Mouse (Mus musculus) neural tube, embryonic 14.5 days (tissue): Measurements from ENCODE around the gene Cyp4v3. TPM values are rescaled to one million over a fixed set of nuclear protein-coding genes. Genes with fewer than 3 reads are reported as not detected.
A peak's percentile ranks its signal among the peaks of the same experiment; 100 is the strongest.

ENCODE experiments used
- ATAC-seq: fragments of 200-750 bp; cut with Nextera tagmentation; 2 replicates; pipeline ENCODE4 v1.8.0; 2017; ENCODE audit warnings: low read depth, mild to moderate bottlenecking, moderate TSS enrichment, moderate library complexity
- H3K27ac ChIP-seq: fragments of 300-500 bp; sonication (generic); 2 replicates; pipeline ENCODE4 v1.5.1; 2014; ENCODE audit warnings: low read depth, mild to moderate bottlenecking, control low read depth, low read length, moderate library complexity, mixed read lengths
- H3K27me3 ChIP-seq: fragments of 300-500 bp; sonication (generic); 2 replicates; pipeline ENCODE4 v1.6.1; 2014; ENCODE audit warnings: low read length; ENCODE audit not compliant: control insufficient read depth, insufficient read depth
- H3K36me3 ChIP-seq: fragments of 300-500 bp; sonication (generic); 2 replicates; pipeline ENCODE4 v1.6.1; 2014; ENCODE audit warnings: low read length, mixed read lengths; ENCODE audit not compliant: control insufficient read depth, insufficient read depth
- H3K4me1 ChIP-seq: fragments of 300-500 bp; sonication (generic); 2 replicates; pipeline ENCODE4 v1.6.1; 2014; ENCODE audit warnings: low read length; ENCODE audit not compliant: control insufficient read depth, insufficient read depth
- H3K4me2 ChIP-seq: fragments of 300-500 bp; sonication (generic); 2 replicates; pipeline ENCODE4 v1.6.1; 2014; ENCODE audit warnings: mild to moderate bottlenecking, low read depth, low read length, control low read depth
- H3K4me3 ChIP-seq: fragments of 300-500 bp; sonication (generic); 2 replicates; pipeline ENCODE4 v1.5.1; 2014; ENCODE audit warnings: low read depth, low read length, control low read depth, mixed read lengths
- H3K9ac ChIP-seq: fragments of 300-500 bp; sonication (generic); replicated peaks from 2 replicates; pipeline ENCODE4 v1.6.1; 2014; ENCODE audit warnings: low read depth, mild to moderate bottlenecking, control low read depth, low read length, mixed read lengths
- H3K9me3 ChIP-seq: fragments of 300-500 bp; sonication (generic); 2 replicates; pipeline ENCODE4 v1.6.1; 2016; ENCODE audit warnings: low read length; ENCODE audit not compliant: control insufficient read depth
- WGBS: fragments of 180-500 bp; shearing (Covaris S2); extraction: QIAGEN DNeasy Blood & Tissue Kit; methylation state at CpG from one replicate; pipeline ENCODE4 v1.1.7; 2014; 5-methylcytosine and 5-hydroxymethylcytosine counted together
- polyA plus RNA-seq: library from polyadenylated mRNA; unstranded; fragments of >200 nt; fragmentation: Nextera tagmentation; extraction: Ambion mirVana; gene quantifications from 2 replicates; pipeline ENCODE4 v1.2.1, GENCODE M21; 2014

Cyp4v3 gene
- polyA plus RNA-seq, 1 experiment from 2014 or later = 2.4 TPM

GRCm38 (mm10) chr8:45359091-45359605 is 26.1 kb upstream of the Cyp4v3 start:
- Histone ChIP-seq H3K4me3 (no peak overlapping the region), H3K9me3 (no peaks in the 10 kb centered on the region), H3K4me2 (peak overlapping the region; percentile 91; the same call in 1 of the 2 replicates), H3K27me3 (no peaks in the 10 kb centered on the region), H3K27ac (no peak overlapping the region), H3K36me3 (no peaks in the 10 kb centered on the region), H3K4me1 (no peaks in the 10 kb centered on the region), H3K9ac (no peak overlapping the region)
- 81% methylated on average over 6 of the region's 6 CpGs for WGBS
- no peak for ATAC-seq

- no peaks in the 10 kb centered on the region for H3K27me3 ChIP-seq
- H3K4me1 ChIP-seq = no peaks in the 10 kb centered on the region
- peak overlapping the region; percentile 55 for H3K4me3 ChIP-seq
- H3K4me2 ChIP-seq = peak overlapping the region; percentile 91
- peak; percentile 85 for ATAC-seq
- peak overlapping the region; percentile 75 for H3K9ac ChIP-seq
- no peaks in the 10 kb centered on the region for H3K9me3 ChIP-seq
- no peaks in the 10 kb centered on the region for H3K36me3 ChIP-seq
- WGBS = 3% methylated on average over 47 of the region's 49 CpGs
- H3K27ac ChIP-seq = peak overlapping the region; percentile 28; the same call in 1 of the 2 replicates
Measured at GRCm38 (mm10) chr8:45358132-45358918, 25.3 kb upstream of the Cyp4v3 start.

DNA sequence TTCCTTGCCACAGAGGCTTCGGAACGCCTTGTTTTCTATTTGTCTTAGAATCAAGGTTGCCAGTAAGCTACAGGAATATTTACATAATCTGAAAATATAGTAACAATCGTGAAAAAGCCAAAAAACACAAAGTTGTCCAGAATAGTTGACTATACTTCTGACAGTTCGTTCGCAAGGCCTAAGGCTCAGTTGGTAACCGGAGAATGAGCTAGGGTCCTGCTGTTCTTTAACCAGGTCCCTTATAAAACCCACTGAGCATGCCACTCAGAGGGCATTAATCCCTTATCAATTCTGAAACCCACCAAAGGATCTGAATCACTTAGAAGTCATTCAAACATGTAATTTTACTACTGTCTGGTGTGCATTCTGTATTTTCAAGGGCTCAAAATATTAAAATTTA is 22.8 kb upstream of the Cyp4v3 start:
- Histone ChIP-seq H3K27ac (no peak overlapping the region), H3K9ac (no peak overlapping the region), H3K27me3 (no peaks in the 10 kb centered on the region), H3K9me3 (no peaks in the 10 kb centered on the region), H3K4me1 (no peaks in the 10 kb centered on the region), H3K36me3 (no peaks in the 10 kb centered on the region), H3K4me2 (no peak overlapping the region), H3K4me3 (no peak overlapping the region)
- 85% methylated on average over 6 of the region's 6 CpGs for WGBS
- ATAC-seq = no peak

DNA sequence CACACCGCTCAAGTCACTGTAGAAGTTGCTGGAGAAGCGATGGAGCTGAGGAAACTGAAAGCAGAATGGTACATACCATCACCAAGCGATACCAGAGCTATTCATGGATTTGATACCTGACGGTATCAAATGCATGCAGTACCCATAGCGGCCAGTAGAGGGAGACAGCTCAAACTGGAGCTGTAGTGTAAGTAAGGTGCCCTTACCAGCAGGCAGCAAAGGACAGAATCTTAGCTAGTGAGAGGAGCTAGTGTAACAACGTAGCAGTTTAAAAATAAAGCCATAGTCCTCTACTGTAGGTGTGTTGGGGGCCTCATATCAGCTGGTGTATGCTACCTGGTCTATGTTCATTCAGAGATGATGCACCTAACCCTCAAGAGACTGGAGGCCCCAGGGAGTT is 12.0 kb upstream of the Cyp4v3 start:
- peak; percentile 63; the same call in 1 of the 2 replicates for ATAC-seq
- Histone ChIP-seq H3K4me1 (no peaks in the 10 kb centered on the region), H3K36me3 (no peaks in the 10 kb centered on the region), H3K27me3 (no peaks in the 10 kb centered on the region), H3K27ac (no peak overlapping the region), H3K4me3 (no peak overlapping the region), H3K9ac (no peak overlapping the region), H3K9me3 (no peaks in the 10 kb centered on the region), H3K4me2 (no peak overlapping the region)
- WGBS = 22% methylated on average over 6 of the region's 6 CpGs

- 88% methylated on average over 8 of the region's 8 CpGs for WGBS
- no peak overlapping the region for H3K4me3 ChIP-seq
- H3K4me1 ChIP-seq = no peaks in the 10 kb centered on the region
- no peak for ATAC-seq
- H3K27me3 ChIP-seq = no peaks in the 10 kb centered on the region
- no peaks in the 10 kb centered on the region for H3K36me3 ChIP-seq
- H3K27ac ChIP-seq = no peak overlapping the region
- H3K9me3 ChIP-seq = no peaks in the 10 kb centered on the region
- H3K4me2 ChIP-seq = no peak overlapping the region
- H3K9ac ChIP-seq = no peak overlapping the region
Measured at GRCm38 (mm10) chr8:45344298-45344697, 11.3 kb upstream of the Cyp4v3 start.

- Histone ChIP-seq H3K27me3 (no peaks in the 10 kb centered on the region), H3K9ac (no peak overlapping the region), H3K4me3 (no peak overlapping the region), H3K4me2 (no peak overlapping the region), H3K9me3 (no peaks in the 10 kb centered on the region), H3K4me1 (no peaks in the 10 kb centered on the region), H3K36me3 (no peaks in the 10 kb centered on the region), H3K27ac (no peak overlapping the region)
- no peak for ATAC-seq
- WGBS = 80% methylated on average over 12 of the region's 12 CpGs
Measured at GRCm38 (mm10) chr8:45341630-45342628, 8.9 kb upstream of the Cyp4v3 start.

GRCm38 (mm10) chr8:45333493-45333892 is 477 bp upstream of the Cyp4v3 start:
- peak; percentile 42; the same call in 1 of the 2 replicates for ATAC-seq
- Histone ChIP-seq H3K4me2 (peak overlapping the region; percentile 96), H3K27ac (no peak overlapping the region), H3K27me3 (peaks cover 4% of the 10 kb centered on the region; the same call in 1 of the 2 replicates), H3K36me3 (no peaks in the 10 kb centered on the region), H3K4me1 (no peaks in the 10 kb centered on the region; the same call in 1 of the 2 replicates), H3K9me3 (no peaks in the 10 kb centered on the region), H3K9ac (peak overlapping the region; percentile 52; the same call in 1 of the 2 replicates), H3K4me3 (peak overlapping the region; percentile 59)
- WGBS = 4% methylated on average over 8 of the region's 8 CpGs

- H3K4me2 ChIP-seq = no peak overlapping the region
- no peak overlapping the region for H3K4me3 ChIP-seq
- WGBS = 81% methylated on average over 3 of the region's 3 CpGs
- no peak overlapping the region for H3K27ac ChIP-seq
- no peaks in the 10 kb centered on the region; the same call in 1 of the 2 replicates for H3K4me1 ChIP-seq
- H3K36me3 ChIP-seq = no peaks in the 10 kb centered on the region
- H3K27me3 ChIP-seq = peaks cover 4% of the 10 kb centered on the region; the same call in 1 of the 2 replicates
- ATAC-seq = no peak
- H3K9me3 ChIP-seq = no peaks in the 10 kb centered on the region
- no peak overlapping the region for H3K9ac ChIP-seq
Measured at GRCm38 (mm10) chr8:45330856-45331255, 2.2 kb downstream of the Cyp4v3 start.
